Mouse (Mus musculus) ES-E14 (cell line): ENCODE results near the gene Paf1. TPM values are rescaled to one million over a fixed set of nuclear protein-coding genes. Genes with fewer than 3 reads are reported as not detected.

Experiments
- DNase-seq: peaks from one replicate; pipeline ENCODE4 v3.0.0-alpha.2; 2013; ENCODE audit warnings: low read depth, low spot score
- H3K27ac ChIP-seq: 2 replicates; pipeline ENCODE4 v1.5.1; 2012; ENCODE audit warnings: low read depth, mild to moderate bottlenecking, low read length, moderate library complexity, mixed read lengths; ENCODE audit not compliant: poor library complexity, insufficient read depth, severe bottlenecking
- H3K36me3 ChIP-seq: 2 replicates; pipeline ENCODE4 v1.6.1; 2012; ENCODE audit warnings: mild to moderate bottlenecking, low read length, moderate library complexity, mixed read lengths; ENCODE audit not compliant: control insufficient read depth, poor library complexity, insufficient read depth, severe bottlenecking
- H3K4me1 ChIP-seq, 2 experiments: fragments of 150-350 bp in 1 of 2; sonication (generic) in 1 of 2; 2 replicates each; pipeline ENCODE4 v1.6.1; 2012; ENCODE audit warnings: low read length in 2 of 2, mild to moderate bottlenecking in 1 of 2, mixed read lengths in 1 of 2; ENCODE audit not compliant: control insufficient read depth in 2 of 2, insufficient read depth in 2 of 2, poor library complexity in 1 of 2
- H3K4me3 ChIP-seq, 2 experiments: fragments of 150-350 bp in 1 of 2; sonication (generic) in 1 of 2; 2 replicates each; pipeline ENCODE4 v1.5.1; 2012; ENCODE audit warnings: low read length in 2 of 2, low read depth in 1 of 2, mild to moderate bottlenecking in 1 of 2, mixed read lengths in 1 of 2; ENCODE audit not compliant: insufficient read depth in 1 of 2, poor library complexity in 1 of 2, severe bottlenecking in 1 of 2
- H3K9ac ChIP-seq: 2 replicates; pipeline ENCODE4 v1.6.1; 2012; ENCODE audit warnings: low read depth, mild to moderate bottlenecking, low read length, mixed read lengths; ENCODE audit not compliant: poor library complexity, insufficient read depth, severe bottlenecking
- H3K9me3 ChIP-seq: fragments of 150-350 bp; sonication (generic); 2 replicates; pipeline ENCODE4 v1.6.1; 2012; ENCODE audit warnings: low read depth, mild to moderate bottlenecking, low read length; ENCODE audit not compliant: control insufficient read depth, insufficient read depth
- CHD2 ChIP-seq: IDR thresholded peaks from 2 replicates; pipeline ENCODE4 v1.6.1; 2014; ENCODE audit warnings: mild to moderate bottlenecking, low read depth, low read length, inconsistent platforms
- HCFC1 ChIP-seq: IDR thresholded peaks from 2 replicates; pipeline ENCODE4 v1.6.1; 2012; ENCODE audit warnings: low read length, inconsistent platforms, borderline replicate concordance; ENCODE audit not compliant: insufficient read depth
- MAFK ChIP-seq: IDR thresholded peaks from 2 replicates; pipeline ENCODE4 v1.6.1; 2014; ENCODE audit warnings: mild to moderate bottlenecking, low read depth, low read length, inconsistent platforms; ENCODE audit not compliant: insufficient read depth
- ZC3H11A ChIP-seq: IDR thresholded peaks from 2 replicates; pipeline ENCODE4 v1.6.1; 2012; ENCODE audit warnings: low read depth, mild to moderate bottlenecking, inconsistent platforms, low read length, borderline replicate concordance
- ZNF384 ChIP-seq: IDR thresholded peaks from 2 replicates; pipeline ENCODE4 v1.6.1; 2012; ENCODE audit warnings: low read depth, low read length, inconsistent platforms
- in situ Hi-C, 2 experiments: fragments of 600-800 bp; cut with MboI; formaldehyde crosslinking; loops; one replicate each; pipeline ENCODE4 v1.15.1; 2025; ENCODE audit warnings: low sequenced_read_pairs in 2 of 2, inconsistent platforms in 1 of 2; ENCODE audit not compliant: unreplicated experiment in 2 of 2
- total RNA-seq: library from RNA; depleted of rRNA; stranded (reverse); fragments of 300-350 nt; gene quantifications from 2 replicates; pipeline ENCODE4 v1.2.3, GENCODE M21; 2012

Paf1 gene
- total RNA-seq, 1 experiment: 83.9 TPM

DNA sequence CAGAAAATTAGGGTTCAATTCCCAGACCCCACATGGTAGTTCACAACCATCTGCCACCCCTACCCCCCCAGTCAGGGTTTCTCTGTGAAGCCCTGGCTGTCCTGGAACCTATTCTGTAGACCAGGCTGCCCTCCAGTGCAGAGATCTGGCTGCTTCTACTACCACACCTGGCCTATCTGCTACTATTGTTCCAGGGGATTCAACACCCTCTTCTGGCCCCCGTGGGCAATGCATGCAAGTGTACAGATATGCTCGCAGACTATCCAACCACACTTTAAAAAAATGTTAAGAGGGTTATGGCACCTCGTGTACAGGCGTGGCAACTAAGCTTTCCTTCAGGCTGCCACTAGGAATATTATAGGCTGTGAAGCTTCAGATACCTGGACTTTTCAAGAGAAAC is 20.1 kb downstream of the Paf1 start:
- H3K36me3 ChIP-seq: peaks cover 20% of the 10 kb centered on the region

DNA sequence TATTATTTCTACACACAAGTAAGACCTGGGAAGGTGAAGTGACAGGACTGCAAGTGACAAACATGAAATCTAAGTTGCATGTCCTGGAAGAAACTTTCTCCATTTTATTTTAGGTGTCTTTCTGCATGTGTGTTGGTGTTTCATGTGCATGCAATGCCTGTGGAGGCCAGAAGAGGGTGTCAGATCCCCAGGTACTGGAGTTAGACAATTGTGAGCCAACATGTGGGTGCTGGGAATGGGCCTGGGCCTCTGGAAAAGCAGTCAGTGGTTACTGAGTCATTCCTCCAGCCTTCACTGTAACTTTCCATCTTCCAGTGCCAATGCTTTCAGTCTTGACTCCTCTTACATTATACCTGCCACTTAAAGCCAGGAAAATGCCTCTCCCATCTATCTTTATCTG is 24.6 kb downstream of the Paf1 start:
- TF ChIP-seq ZC3H11A: no peak
- TF ChIP-seq ZNF384: no peak
- no peak for TF ChIP-seq CHD2
- TF ChIP-seq MAFK: no peak
- no peak for TF ChIP-seq HCFC1
- H3K9me3 ChIP-seq: no peaks in the 10 kb centered on the region
- in situ Hi-C loops: no loop called here
- no peak overlapping the region for H3K9ac ChIP-seq
- no peak overlapping the region; the same call in 1 of the 2 replicates for H3K27ac ChIP-seq
- no peak overlapping the region for H3K4me3 ChIP-seq
- DNase-seq: no peak
- peaks cover 9% of the 10 kb centered on the region for H3K36me3 ChIP-seq
- peaks cover 0 to 2% of the 10 kb centered on the region in 2 experiments; a peak in 1 of 4 replicates for H3K4me1 ChIP-seq

More for the DNA sequence above, 20.1 kb downstream of the Paf1 start:
- DNase-seq: no peak
- no peaks in the 10 kb centered on the region for H3K9me3 ChIP-seq
- peaks cover 0 to 1% of the 10 kb centered on the region in 2 experiments; a peak in 1 of 4 replicates for H3K4me1 ChIP-seq
- no peak overlapping the region for H3K27ac ChIP-seq
- H3K4me3 ChIP-seq: no peak overlapping the region
- no peak overlapping the region for H3K9ac ChIP-seq
- in situ Hi-C loops: no loop called here
- TF ChIP-seq ZC3H11A (no peak), ZNF384 (no peak), CHD2 (no peak), MAFK (no peak), HCFC1 (no peak)

DNA sequence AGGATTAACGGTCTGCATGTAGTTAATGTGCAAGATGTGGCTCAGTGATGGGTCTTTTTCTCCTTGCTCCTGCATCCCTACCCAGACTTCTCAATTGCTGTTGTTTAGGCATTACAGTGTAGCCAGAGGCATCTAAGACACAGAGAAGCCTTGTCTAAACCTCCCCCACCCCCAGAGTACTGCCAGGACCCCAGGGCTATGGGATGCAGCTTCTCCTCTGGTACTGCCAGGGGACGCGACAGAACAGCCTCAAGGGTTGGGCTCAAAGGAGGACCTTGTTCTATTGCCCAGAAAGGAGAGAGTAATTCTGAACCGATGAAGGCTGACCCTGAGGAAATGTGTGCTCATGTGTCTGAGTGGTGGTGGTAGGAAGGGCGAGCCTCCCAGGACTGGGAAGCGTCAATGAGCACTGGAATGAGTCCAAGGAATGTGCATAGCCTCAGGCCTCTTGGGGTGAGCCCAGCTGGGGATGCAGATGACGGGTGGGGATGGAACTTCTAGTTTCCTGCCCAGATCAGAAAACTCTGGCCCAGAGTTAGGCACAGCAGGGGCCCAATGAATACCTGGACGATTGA is 25.4 kb downstream of the Paf1 start:
- DNase-seq: peak; percentile 86
- Histone ChIP-seq H3K4me1 (peaks cover 0 to 2% of the 10 kb centered on the region in 2 experiments; a peak in 1 of 4 replicates), H3K9ac (peak overlapping the region; percentile 22; the same call in 1 of the 2 replicates), H3K9me3 (no peaks in the 10 kb centered on the region), H3K27ac (peak overlapping the region; percentile 69), H3K4me3 (no peak overlapping the region), H3K36me3 (peaks cover 11% of the 10 kb centered on the region)
- no peak for TF ChIP-seq HCFC1
- no peak for TF ChIP-seq ZNF384
- no peak for TF ChIP-seq MAFK
- TF ChIP-seq ZC3H11A: no peak
- TF ChIP-seq CHD2: no peak
- in situ Hi-C loops: no loop called here

DNA sequence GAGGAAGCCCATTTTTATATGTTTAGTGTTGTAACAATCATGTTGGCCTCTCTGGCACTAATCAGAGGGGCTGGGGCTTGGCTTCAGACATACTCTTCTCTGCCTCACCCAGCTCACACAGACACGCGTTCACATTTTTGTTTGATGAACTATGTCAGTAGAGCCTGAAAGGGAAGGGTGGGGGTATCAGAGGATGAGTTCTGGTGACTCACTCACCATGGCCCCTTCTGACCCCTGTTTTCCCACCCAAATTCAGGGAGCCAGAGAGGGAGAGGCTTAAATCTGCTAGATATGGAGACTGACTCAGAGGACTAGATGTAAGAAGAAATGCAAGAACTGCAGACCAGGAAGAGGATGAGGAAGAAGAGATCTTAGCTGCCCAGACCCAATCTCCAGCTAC is 26.7 kb downstream of the Paf1 start:
- in situ Hi-C loops: no loop called here
- H3K9ac ChIP-seq: no peak overlapping the region
- TF ChIP-seq HCFC1: no peak
- H3K9me3 ChIP-seq: no peaks in the 10 kb centered on the region
- H3K27ac ChIP-seq: no peak overlapping the region
- H3K4me3 ChIP-seq: no peak overlapping the region
- peaks cover 8% of the 10 kb centered on the region for H3K36me3 ChIP-seq
- DNase-seq: no peak
- H3K4me1 ChIP-seq: peaks cover 0 to 2% of the 10 kb centered on the region in 2 experiments; a peak in 1 of 4 replicates

DNA sequence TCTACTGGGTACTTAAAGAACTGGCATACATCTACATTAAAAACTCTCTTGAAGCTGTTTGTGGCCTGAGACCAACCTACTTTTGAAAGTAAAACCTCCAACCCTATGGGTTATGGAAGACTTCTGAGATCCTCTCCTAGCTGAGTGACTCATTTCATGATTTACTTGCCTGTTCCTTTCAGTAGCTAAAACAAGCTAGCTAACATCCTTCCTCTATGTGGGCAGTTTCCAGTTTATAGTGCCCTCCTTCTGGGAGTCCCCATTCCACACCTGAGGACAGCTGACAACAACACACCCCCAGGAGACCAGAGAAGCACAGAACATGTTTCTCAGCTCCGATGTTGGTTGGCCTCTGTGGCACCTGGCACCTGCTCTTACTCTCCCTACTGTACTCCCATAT is 30.3 kb downstream of the Paf1 start:
- Histone ChIP-seq H3K9ac (no peak overlapping the region), H3K9me3 (no peaks in the 10 kb centered on the region), H3K4me3 (no peak overlapping the region), H3K27ac (no peak overlapping the region), H3K36me3 (peaks cover 8% of the 10 kb centered on the region), H3K4me1 (no peaks in the 10 kb centered on the region; a peak in 1 of 4 replicates)
- DNase-seq: no peak
- in situ Hi-C loops: no loop called here
- TF ChIP-seq ZC3H11A (no peak), CHD2 (no peak), ZNF384 (no peak), HCFC1 (no peak), MAFK (no peak)
